Mouse (Mus musculus) megakaryocyte, adult 5-6 weeks (primary cell): Measurements from ENCODE around the gene Prmt3. TPM values are rescaled to one million over a fixed set of nuclear protein-coding genes. Genes with fewer than 3 reads are reported as not detected.

Source experiments
- total RNA-seq, 2 experiments: library from RNA; stranded (forward) in 1 of 2; stranded (reverse) in 1 of 2; fragments of 153-499, 151-499 nt in 1 of 2; fragments of 221-1000, 200-1000 nt in 1 of 2; gene quantifications; 2 replicates each; pipeline versions ENCODE4 v1.2.3 to v1.2.4; 2015 to 2017

The Prmt3 gene
- total RNA-seq, 2 experiments from 2014 or later, result 30.2 to 39.2 TPM

Other genes with a start within 250 kb of the Prmt3 start
- not detected in 2 replicates for gene Dbx1, start 141.5 kb upstream of the Prmt3 start, total RNA-seq (2015)
- not detected in 2 replicates for gene Dbx1, start 141.5 kb upstream of the Prmt3 start, total RNA-seq (2017)
- 27.5 and 28.2 TPM in 2 replicates for gene Htatip2, start 19.2 kb upstream of the Prmt3 start, total RNA-seq (2015)
- 24.7 and 33.0 TPM in 2 replicates for gene Htatip2, start 19.2 kb upstream of the Prmt3 start, total RNA-seq (2017)
- not detected in 2 replicates for gene Slc6a5, start 131.8 kb downstream of the Prmt3 start, total RNA-seq (2015)
- not detected in 2 replicates for gene Slc6a5, start 131.8 kb downstream of the Prmt3 start, total RNA-seq (2017)
- gene Nell1, start 196.5 kb downstream of the Prmt3 start, total RNA-seq (2015), result not detected in 2 replicates
- gene Nell1, start 196.5 kb downstream of the Prmt3 start, total RNA-seq (2017), result not detected in 2 replicates